In the genomic region with DNA sequence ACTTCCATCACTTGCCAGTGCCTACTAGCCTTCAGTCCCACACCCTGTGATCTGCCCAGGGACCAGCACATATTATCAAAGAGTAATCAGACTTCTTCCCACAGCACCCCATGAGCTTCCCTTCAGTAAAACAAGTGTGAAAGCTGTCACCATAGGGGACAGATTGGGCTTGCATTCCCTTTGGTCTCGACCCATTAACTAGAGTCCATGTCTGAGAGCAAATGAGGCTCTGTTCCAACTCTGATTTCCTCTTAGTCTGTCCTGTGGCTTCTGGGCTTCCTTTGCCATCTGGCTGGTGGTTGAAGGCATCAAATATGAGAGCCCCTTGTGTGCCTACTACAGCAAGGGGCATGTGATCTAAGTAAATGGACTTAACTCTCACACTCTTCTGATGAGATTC, we compare ENCODE assay signal across 14 mouse cellular contexts.
DNase-seq lines count a peak whose midpoint lies in the region.
"Had no signal": no experiment of that assay in that cellular context is flagged by ENCODE, and none has a peak within 500 bp of the region (broad histone marks: within the 10 kb centered on the region; RNA-seq: fewer than 3 reads in every experiment).

No protein-coding gene starts in this region.

- DNase-seq in cerebellum, adult 18-20 months: peak; percentile 3 to 5
- no peak for DNase-seq in cerebellum, adult 8-10 months
- DNase-seq in heart, adult 11 months: peak; percentile 13
- DNase-seq in heart, adult 18-20 months: no peak
- DNase-seq in cerebellum, postnatal 14 days: peak; percentile 37 to 69
- no peak for DNase-seq in Muller cell, postnatal 12 days (ENCODE audit: inconsistent ontology term)
- DNase-seq in kidney, adult 11 months: no peak
- DNase-seq: adrenal gland, adult 8-10 months; adrenal gland, postnatal 25 days; gastrocnemius, postnatal 10 days; gastrocnemius, postnatal 36 days; heart, postnatal 10 days; heart, postnatal 36 days; kidney, adult 18-20 months had no signal

Comparison
In these comparisons a context has a peak if more than half of its experiments do, and no peak if none do; other contexts are left out.
1. DNase-seq: peak in cerebellum, adult 18-20 months (2 of 2), heart, adult 11 months (single experiment) and cerebellum, postnatal 14 days (2 of 2); none in cerebellum, adult 8-10 months (single experiment), heart, adult 18-20 months (0 of 2), Muller cell, postnatal 12 days (single experiment) and kidney, adult 11 months (single experiment).